Mouse (Mus musculus) ZHBTc4 (cell line): ENCODE data around the gene Zfp287.

Source experiments
- DNase-seq: peaks from one replicate; pipeline ENCODE4 v3.0.0-alpha.2; 2011; ENCODE audit warnings: low read depth, low spot score

The Zfp287 gene

DNA sequence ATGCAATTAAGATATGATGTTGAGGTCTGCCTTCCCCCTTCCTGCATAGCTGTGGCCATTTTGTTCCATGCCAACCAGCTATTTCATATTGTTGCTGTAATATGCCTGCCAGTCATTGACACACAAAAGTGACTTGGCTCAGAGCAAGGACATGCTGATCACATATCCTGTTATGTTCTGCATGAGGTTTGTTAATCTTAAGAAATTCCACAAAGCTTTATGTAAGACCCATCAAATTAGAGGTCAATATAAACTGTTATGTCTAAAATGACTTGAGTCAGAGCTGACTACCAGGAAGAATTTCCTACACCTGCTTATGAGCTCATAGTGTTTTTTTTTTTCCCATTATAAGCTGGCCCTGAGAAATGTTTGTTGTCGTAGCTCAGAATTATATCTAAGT, 30.5 kb downstream of the Zfp287 start:
- DNase-seq: no peak

DNA sequence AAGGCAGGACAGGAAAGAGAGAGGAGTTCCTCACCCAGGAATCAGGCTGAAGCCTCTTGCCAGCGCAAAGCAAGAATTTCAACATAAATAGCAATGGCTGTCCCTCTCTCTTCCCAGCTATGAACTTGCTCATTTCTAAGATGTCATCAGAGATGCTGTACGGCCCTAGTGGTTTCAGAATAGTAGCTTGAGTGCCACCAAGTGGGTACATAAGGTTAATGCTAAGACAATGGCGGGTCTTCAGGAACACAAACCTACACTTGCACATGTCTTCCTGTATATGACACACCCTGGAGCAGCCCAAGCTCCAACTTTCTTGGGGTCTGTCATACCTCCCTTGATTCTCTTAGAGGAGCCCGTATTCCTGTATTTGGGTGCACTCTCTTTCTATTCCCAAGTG, 32.0 kb downstream of the Zfp287 start:
- DNase-seq: no peak

DNA sequence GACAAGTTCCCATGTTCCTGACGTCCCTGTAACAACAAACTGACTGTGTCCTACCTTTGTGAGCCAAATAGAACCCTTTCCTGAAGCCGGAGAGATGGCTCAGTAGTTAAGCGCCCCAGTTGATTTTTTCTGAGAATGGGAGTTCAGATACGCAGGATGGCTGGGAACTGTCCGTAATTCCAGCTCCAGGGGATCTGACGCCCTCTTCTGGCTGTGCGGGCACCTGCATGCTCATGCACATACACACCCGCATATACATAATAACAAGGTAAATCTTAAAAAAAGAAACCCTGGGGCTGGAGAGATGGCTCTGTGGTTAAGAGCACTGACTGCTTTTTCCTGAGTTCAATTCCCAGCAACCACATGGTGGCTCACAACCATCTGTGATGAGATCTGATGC, 36.6 kb downstream of the Zfp287 start:
- peak; percentile 75 for DNase-seq

DNA sequence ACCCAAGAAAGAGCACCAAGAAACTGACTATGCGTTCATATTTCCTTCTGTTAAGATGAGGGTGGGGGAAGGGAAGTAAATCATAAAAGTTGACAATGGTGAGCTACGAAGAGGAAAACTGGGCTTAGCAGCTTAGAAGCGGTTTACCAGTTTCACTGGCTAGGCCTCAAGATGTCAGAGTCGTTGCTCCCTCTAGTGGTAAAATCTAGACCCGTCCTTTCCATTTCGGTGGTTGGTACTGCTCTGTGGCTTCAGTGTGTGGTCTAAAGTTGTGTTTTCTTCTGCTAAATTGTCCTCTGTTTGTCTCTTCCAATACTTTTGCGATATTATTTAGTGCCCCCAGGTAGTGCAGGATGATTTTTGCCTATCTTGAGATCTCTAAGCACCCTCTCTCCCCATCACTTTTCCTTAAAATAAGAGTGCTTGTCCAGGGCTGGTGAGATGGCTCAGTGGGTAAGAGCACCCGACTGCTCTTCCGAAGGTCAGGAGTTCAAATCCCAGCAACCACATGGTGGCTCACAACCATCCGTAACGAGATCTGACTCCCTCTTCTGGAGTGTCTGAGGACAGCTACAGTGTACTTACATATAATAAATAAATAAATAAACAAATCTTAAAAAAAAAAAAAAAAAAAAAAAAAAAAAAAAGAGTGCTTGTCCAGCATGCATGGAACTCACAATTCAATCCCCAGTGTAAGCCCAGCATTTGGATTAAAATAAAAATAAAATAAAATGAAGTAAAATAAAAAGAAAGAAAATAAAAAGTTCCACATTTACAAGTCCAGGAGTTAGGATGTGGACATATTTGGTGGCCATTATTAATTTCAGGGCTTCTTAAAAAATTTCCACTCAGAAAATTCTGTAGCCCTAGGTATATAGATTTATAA, 38.2 kb downstream of the Zfp287 start:
- peak; percentile 84 for DNase-seq

DNA sequence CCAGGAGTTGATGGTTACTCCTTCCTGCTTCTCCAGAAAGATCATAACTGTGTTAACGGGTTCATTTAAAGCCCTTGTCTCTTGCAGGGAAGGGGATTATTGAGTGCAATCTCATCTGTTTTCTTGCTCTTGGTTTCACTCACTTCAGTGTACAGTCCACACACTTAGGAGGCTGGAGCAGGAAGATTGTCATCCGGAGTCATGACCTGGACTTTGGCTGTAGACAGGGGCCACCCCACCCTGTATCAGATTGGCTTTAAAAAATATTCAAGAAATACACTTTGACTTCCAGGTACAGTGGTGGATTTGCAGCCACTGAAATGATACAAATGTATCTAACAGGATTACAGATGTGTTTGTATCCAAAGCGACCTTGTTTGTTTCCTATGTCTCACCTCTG, 40.1 kb downstream of the Zfp287 start:
- DNase-seq: no peak

DNA sequence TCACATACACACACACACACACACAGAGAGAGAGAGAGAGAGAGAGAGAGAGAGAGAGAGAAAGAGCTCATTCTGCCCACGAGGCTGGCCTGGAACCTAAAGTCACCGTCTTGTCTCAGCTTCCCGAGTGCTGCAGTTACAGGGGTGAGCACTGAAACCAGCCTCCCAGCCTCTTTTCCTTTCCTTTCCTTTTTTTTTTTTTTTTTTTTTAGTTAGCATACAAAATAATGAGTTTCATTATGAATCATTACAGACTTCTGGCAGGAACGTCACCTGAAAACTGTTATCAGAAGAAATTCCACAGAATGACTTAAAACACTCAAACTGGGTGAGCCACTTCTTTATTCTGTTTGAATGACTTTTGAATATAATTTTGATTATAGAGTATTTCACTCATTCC, 51.8 kb downstream of the Zfp287 start:
- DNase-seq: no peak

DNA sequence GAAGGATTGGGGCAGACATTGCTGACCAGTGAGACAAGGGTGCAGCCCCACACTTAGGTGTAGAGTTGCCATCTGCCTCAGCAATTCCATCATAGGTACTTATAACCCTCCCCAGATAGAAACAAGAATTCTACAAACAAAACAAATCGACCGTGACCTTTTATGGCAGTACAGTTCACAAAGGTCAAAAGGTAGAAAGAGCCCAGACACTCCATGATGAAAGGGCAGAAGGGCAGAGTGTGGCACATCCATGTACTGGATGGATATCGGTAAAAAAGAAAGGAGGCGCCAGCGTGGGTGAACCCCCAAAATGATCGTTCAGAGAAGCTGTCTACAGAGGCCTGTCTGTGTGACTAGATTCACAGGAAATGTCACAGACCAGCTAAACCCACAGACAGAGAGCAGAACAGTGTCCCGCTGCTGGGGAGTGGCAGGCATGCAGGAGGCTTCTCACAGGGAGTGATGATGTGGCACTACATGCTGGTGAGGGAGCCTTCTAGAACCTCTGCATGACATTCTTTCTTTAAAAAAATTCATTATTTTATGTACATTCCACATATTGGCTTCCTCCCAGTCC, 52.8 kb downstream of the Zfp287 start:
- no peak for DNase-seq

DNA sequence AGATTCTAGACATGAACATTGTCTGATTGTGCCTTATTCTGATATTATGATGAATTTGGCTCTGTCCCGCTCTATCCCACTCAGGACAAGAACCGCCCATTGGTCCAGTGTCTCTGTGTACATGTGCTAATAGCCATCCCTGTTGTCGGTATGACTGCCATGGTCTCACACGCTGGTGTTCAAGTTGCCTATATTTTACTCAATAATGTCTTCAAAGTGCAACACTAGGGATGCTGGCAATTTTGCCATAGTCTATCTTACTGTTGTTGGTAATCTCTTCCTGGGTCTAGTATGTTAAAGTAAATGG, 55.5 kb downstream of the Zfp287 start:
- no peak for DNase-seq

DNA sequence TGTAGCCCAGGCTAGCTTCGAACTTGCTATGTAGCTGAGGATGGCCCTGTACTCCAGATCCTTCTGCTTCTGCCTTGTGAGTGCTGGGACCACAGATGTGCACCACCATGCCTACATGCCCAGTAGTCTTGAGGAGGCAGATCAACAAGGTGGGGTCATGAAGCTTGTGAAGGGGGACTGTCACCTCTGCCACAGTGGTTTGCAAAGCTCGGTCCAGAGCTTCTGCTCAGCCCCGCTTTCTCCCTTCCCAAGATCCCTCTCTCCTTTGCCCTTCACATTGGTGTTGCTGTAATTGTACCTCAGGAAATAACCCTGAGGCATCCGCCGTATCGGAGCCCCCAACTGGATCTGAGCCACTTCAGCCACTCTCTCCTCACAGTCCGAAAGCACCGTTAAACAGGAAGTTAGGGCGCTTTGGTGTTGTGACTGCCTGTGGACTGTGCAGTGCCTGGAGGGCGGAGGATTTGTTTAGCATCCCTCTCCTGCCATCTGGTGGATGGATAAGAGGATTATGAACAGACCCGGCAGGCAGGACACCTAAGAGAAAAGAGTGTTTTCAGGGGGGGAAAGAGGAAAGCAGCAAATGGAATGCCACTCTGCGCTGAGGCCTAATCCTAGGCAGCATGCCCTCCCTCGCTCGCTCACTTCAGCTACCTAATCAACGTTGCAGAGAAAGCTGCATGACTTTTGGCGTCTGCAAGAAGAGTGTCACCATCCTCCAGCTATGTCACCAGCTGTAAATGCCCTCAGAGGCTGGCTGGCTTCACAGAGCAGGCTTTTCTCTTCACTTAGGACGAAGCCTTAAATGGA, 56.0 kb downstream of the Zfp287 start:
- peak; percentile 93 for DNase-seq

DNA sequence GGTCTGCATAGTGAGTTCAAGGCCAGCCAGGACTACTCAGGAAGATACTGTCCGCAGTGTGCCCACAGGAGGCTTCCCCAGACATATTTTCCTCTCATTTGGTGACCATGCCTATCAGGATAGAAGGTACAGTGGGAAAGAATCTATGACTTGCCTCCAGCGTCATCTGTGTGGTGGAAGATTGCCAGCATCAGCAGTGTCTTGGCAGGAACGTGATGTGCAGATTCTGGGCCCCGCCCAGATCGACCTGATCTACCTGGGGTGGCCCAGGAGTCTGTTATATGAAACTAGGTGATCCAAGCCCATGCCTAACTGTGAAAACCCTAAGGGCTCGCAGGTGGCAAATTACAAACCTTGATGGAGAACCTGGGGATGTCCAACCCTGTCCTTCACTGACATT, 61.7 kb downstream of the Zfp287 start:
- no peak for DNase-seq

DNA sequence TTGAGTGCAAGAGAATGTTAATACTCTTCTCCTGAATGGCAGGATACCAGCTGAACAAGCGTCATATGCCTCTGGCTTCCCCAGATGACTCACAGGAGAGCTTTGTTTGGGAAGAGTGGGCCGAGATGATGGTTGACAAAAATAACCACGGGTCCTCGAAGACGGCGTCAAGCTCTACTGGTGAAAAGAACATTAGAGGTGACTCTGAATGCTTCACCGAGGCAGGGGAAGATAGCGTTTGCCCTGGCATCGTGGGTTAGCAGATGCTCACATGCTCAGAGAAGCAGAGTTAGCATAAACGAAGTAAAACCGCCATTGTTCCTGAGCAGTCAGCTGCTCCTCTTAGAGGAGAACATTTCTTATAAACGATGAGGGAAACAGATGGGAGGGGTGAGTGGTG, 62.2 kb downstream of the Zfp287 start:
- DNase-seq: no peak

DNA sequence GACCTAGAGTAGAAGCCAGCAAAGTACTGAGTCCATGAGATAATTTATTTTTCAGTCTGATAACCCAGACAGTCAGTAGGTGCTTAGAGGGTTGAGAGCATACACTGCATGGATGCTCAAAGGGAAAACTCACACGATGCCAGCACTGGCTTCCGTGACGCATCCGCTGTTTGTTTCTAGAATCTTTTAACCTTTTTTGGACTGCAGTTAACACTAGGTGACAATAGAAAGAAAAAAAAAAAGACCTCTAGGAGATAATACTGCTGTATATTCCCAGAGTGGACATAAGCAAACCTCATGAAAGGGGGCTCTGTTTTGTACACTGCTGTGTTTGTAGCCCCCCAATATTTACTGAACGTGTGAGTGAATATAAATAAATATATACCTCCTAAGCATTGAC, 62.7 kb downstream of the Zfp287 start:
- no peak for DNase-seq

DNA sequence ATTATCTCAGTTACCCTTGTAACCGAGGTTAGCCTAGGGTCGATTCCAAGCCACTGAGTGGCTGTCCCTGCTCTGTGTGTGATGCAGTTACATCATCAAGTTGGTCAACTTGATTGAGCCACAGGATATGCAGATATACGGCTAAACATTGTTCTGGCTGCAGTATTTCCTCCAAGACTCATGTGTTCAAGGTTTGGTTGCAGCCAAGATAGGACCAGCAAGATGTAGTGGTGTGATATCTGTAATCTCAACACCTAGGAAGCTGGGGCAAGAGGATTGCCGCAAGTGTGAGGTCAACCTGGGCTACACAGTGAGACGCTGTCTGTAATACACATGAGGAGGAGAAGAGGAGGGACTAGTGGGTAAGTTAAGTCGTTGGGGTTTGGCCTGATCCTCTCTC, 67.5 kb downstream of the Zfp287 start:
- no peak for DNase-seq

DNA sequence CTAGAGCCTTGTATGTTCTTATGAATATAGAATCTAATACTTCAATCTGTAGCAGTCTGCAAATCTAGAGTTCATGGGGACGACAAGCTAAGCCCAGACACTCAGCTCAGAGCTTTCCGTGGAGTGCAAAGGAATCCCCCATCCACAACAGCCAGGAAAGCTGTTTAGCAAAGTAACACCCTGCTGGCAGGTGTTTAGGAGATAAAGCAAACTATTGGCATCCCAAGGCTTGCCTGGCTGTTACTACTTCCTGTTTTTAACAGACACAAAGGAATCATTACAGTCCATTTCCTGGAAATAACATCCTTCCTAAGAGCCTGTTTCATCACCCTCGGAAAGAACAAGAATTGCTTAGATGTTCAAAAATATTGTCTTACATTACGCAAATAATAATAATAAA, 70.8 kb downstream of the Zfp287 start:
- DNase-seq: peak; percentile 53

DNA sequence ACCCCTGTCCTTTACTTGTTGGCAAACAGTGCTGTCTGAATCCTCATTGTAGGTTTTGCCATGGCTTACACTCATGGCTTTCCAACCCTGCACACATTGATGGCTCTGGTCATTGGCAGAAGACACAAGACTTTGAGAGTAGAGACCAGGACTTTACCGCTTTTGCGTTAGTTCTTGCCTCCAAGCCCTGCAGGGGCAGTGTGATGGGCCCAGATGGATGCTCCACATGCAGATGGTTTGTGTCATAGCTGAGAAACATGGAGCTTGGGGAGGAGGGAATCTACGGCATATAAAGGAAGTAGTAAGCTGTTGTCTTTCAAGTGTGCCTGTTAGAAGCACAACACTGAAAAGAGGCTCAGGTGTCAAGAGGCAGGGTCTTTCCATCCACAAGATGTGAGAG, 79.6 kb downstream of the Zfp287 start:
- DNase-seq: no peak

DNA sequence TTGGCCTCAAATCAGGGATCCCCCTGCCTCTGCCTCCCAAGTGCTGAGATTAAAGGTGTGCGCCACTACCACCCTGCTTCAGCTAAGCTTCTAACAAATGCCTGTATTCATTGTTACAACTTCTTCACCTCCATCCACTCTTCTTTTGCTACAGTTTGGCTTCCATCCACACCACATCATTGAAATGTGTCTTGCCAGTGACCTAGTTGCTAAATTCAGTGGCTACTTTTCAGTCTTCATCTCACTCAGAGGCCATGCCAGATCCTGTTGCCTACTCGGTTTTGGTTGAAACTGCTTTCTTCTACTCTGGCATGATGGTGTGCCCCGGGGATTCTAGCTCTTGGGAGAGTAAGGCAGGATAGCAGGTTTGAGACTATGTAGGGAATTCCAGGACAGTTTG, 80.1 kb downstream of the Zfp287 start:
- DNase-seq: no peak
